22 mouse cellular contexts compared by ENCODE assay signal in genomic region chr12:42229235-42229634, GRCm38 (mm10).
A peak's percentile ranks its signal among the peaks of the same experiment; 100 is the strongest.
DNase-seq lines count a peak whose midpoint lies in the region; ATAC-seq and TF ChIP-seq lines count a peak whose summit lies in the region.
"Had no signal": no experiment of that assay in that cellular context is flagged by ENCODE, and none has a peak within 500 bp of the region (broad histone marks: within the 10 kb centered on the region; RNA-seq: fewer than 3 reads in every experiment).

No protein-coding gene starts in this region.

- 0 out of 2 replicates have a peak, but pooled peaks have one; percentile 20 for ATAC-seq in forebrain, embryonic 12.5 days (ENCODE audit: low FRiP score)
- no peak for ATAC-seq in forebrain, postnatal 0 days
- ATAC-seq in forebrain, embryonic 16.5 days: peak; percentile 81
- ATAC-seq: hindbrain, postnatal 0 days; inflammation-experienced regulatory T-cells, adult 6 months; intestine, embryonic 16.5 days had no signal

- no peak overlapping the region for H3K27ac ChIP-seq in forebrain, embryonic 12.5 days
- no peak overlapping the region for H3K27ac ChIP-seq in forebrain, postnatal 0 days (ENCODE audit: low read depth, low read length)
- H3K27ac ChIP-seq in forebrain, embryonic 16.5 days (ENCODE audit: low read length): no peak overlapping the region
- no peak overlapping the region for H3K27ac ChIP-seq in forebrain, embryonic 10.5 days
- H3K27ac ChIP-seq: heart, embryonic 10.5 days; heart, embryonic 13.5 days; hindbrain, embryonic 14.5 days; hindbrain, postnatal 0 days had no signal

- H3K4me3 ChIP-seq in forebrain, embryonic 12.5 days (replicated peaks): no peak overlapping the region
- no peak overlapping the region for H3K4me3 ChIP-seq in forebrain, postnatal 0 days (ENCODE audit: low read depth, low read length)
- H3K4me3 ChIP-seq in forebrain, embryonic 16.5 days (replicated peaks; ENCODE audit: low read length): no peak overlapping the region
- H3K4me3 ChIP-seq in forebrain, embryonic 10.5 days: no peak overlapping the region
- H3K4me3 ChIP-seq: heart, embryonic 10.5 days; heart, embryonic 13.5 days had no signal

- no peak for DNase-seq in forebrain, postnatal 0 days
- no peak for DNase-seq in forebrain, embryonic 10.5 days (ENCODE audit: extremely low spot score, low spot score)
- peak; percentile 11 for DNase-seq in retina, postnatal 1 day
- no peak for DNase-seq in cerebellum, postnatal 14 days
- DNase-seq: adrenal gland, adult 2 months; adrenal gland, postnatal 14 days; cerebellum, adult 11-12 months; cerebellum, adult 8-10 months; cerebellum, postnatal 10 days; gastrocnemius, postnatal 25 days; heart, adult 18-20 months; heart, postnatal 14 days; heart, postnatal 4 days; kidney, adult 18-20 months had no signal

- H3K9ac ChIP-seq in forebrain, embryonic 12.5 days: no peak overlapping the region
- H3K9ac ChIP-seq in forebrain, postnatal 0 days: no peak overlapping the region
- no peak overlapping the region for H3K9ac ChIP-seq in forebrain, embryonic 16.5 days (replicated peaks; ENCODE audit: low read depth, low read length)
- H3K9ac ChIP-seq: heart, embryonic 13.5 days; hindbrain, embryonic 14.5 days had no signal

- no peaks in the 10 kb centered on the region for H3K4me1 ChIP-seq in forebrain, embryonic 12.5 days
- no peaks in the 10 kb centered on the region for H3K4me1 ChIP-seq in forebrain, postnatal 0 days (ENCODE audit: insufficient read depth)
- H3K4me1 ChIP-seq in forebrain, embryonic 16.5 days (replicated peaks; ENCODE audit: control insufficient read depth, insufficient read depth, low read length): no peaks in the 10 kb centered on the region
- H3K4me1 ChIP-seq in forebrain, embryonic 10.5 days: no peaks in the 10 kb centered on the region
- H3K4me1 ChIP-seq: heart, embryonic 10.5 days; heart, embryonic 13.5 days had no signal

- no peak for TF ChIP-seq CTCF in forebrain, postnatal 0 days (IDR thresholded peaks at IDR 0.05; ENCODE audit: low read depth)

- no peaks in the 10 kb centered on the region for H3K27me3 ChIP-seq in forebrain, embryonic 12.5 days
- H3K27me3 ChIP-seq in forebrain, postnatal 0 days (ENCODE audit: insufficient read depth, low read length): no peaks in the 10 kb centered on the region
- H3K27me3 ChIP-seq in forebrain, embryonic 16.5 days (replicated peaks; ENCODE audit: control insufficient read depth, insufficient read depth, low read length): no peaks in the 10 kb centered on the region
- no peaks in the 10 kb centered on the region for H3K27me3 ChIP-seq in forebrain, embryonic 10.5 days (ENCODE audit: poor library complexity, severe bottlenecking)
- H3K27me3 ChIP-seq: heart, embryonic 13.5 days had no signal

- no peaks in the 10 kb centered on the region for H3K9me3 ChIP-seq in forebrain, embryonic 12.5 days
- H3K9me3 ChIP-seq in forebrain, postnatal 0 days (ENCODE audit: low read length): no peaks in the 10 kb centered on the region
- H3K9me3 ChIP-seq in forebrain, embryonic 16.5 days (ENCODE audit: control insufficient read depth, low read length): no peaks in the 10 kb centered on the region
- no peaks in the 10 kb centered on the region for H3K9me3 ChIP-seq in forebrain, embryonic 10.5 days
- H3K9me3 ChIP-seq: heart, embryonic 10.5 days; heart, embryonic 13.5 days had no signal

- no peak overlapping the region for H3K4me2 ChIP-seq in forebrain, embryonic 12.5 days
- H3K4me2 ChIP-seq in forebrain, postnatal 0 days (ENCODE audit: low read depth): no peak overlapping the region
- no peak overlapping the region for H3K4me2 ChIP-seq in forebrain, embryonic 16.5 days (ENCODE audit: low read length)
- H3K4me2 ChIP-seq: heart, embryonic 13.5 days; hindbrain, embryonic 14.5 days had no signal

- no peaks in the 10 kb centered on the region for H3K36me3 ChIP-seq in forebrain, embryonic 12.5 days (replicated peaks)
- no peaks in the 10 kb centered on the region for H3K36me3 ChIP-seq in forebrain, postnatal 0 days (ENCODE audit: insufficient read depth)
- H3K36me3 ChIP-seq in forebrain, embryonic 16.5 days (ENCODE audit: control insufficient read depth, insufficient read depth): no peaks in the 10 kb centered on the region
- H3K36me3 ChIP-seq in forebrain, embryonic 10.5 days (replicated peaks): no peaks in the 10 kb centered on the region
- H3K36me3 ChIP-seq: heart, embryonic 10.5 days; heart, embryonic 13.5 days had no signal
